Mouse (Mus musculus) gastrocnemius, adult 2 months (tissue): ENCODE results near the gene 1810037I17Rik. TPM values are rescaled to one million over a fixed set of nuclear protein-coding genes. Genes with fewer than 3 reads are reported as not detected.

Source experiments
- DNase-seq: peaks from one replicate; pipeline ENCODE4 v3.0.0; 2022
- H3K27ac ChIP-seq: fragments of 200-600 bp; 2 replicates; pipeline ENCODE4 v1.8.1; 2022; ENCODE audit warnings: mild to moderate bottlenecking
- H3K4me3 ChIP-seq: fragments of 200-600 bp; 2 replicates; pipeline ENCODE4 v1.8.1; 2022; ENCODE audit warnings: mild to moderate bottlenecking, moderate library complexity
- CTCF ChIP-seq: fragments of 200-600 bp; IDR thresholded peaks from 2 replicates; pipeline ENCODE4 v1.8.1; 2022; ENCODE audit warnings: antibody characterized with exemption, mild to moderate bottlenecking, moderate library complexity
- intact Hi-C: fragments of 180-260 bp; cut with DNase I; formaldehyde crosslinking; loops from one replicate; pipeline ENCODE4 v1.15.1; 2025
- long read RNA-seq, 2 experiments: library from polyadenylated mRNA; stranded (forward); transcript quantifications; one replicate each; pipeline ENCODE4 v2.0.0; 2021
- total RNA-seq, 2 experiments: library from RNA; stranded (reverse); gene quantifications; 2 replicates each; pipeline ENCODE4 v1.2.3; 2021

1810037I17Rik gene
- total RNA-seq = 10 to 100 TPM; 22.6 to 36.1 TPM
- long read RNA-seq, experiment 1, transcript 1810037I17Rik-201 (2 exons, 1,160 nt) = major isoform, 35 of 35 reads
- long read RNA-seq, experiment 1, partial matches to known transcripts = 0 of 35 reads
- long read RNA-seq, experiment 1, other reads (novel, unspliced or antisense) = 0 of 35 reads
- long read RNA-seq, experiment 2, transcript 1810037I17Rik-201 (2 exons, 1,160 nt) = major isoform, 27 of 27 reads
- long read RNA-seq, experiment 2, partial matches to known transcripts = 0 of 27 reads
- long read RNA-seq, experiment 2, other reads (novel, unspliced or antisense) = 0 of 27 reads

DNA sequence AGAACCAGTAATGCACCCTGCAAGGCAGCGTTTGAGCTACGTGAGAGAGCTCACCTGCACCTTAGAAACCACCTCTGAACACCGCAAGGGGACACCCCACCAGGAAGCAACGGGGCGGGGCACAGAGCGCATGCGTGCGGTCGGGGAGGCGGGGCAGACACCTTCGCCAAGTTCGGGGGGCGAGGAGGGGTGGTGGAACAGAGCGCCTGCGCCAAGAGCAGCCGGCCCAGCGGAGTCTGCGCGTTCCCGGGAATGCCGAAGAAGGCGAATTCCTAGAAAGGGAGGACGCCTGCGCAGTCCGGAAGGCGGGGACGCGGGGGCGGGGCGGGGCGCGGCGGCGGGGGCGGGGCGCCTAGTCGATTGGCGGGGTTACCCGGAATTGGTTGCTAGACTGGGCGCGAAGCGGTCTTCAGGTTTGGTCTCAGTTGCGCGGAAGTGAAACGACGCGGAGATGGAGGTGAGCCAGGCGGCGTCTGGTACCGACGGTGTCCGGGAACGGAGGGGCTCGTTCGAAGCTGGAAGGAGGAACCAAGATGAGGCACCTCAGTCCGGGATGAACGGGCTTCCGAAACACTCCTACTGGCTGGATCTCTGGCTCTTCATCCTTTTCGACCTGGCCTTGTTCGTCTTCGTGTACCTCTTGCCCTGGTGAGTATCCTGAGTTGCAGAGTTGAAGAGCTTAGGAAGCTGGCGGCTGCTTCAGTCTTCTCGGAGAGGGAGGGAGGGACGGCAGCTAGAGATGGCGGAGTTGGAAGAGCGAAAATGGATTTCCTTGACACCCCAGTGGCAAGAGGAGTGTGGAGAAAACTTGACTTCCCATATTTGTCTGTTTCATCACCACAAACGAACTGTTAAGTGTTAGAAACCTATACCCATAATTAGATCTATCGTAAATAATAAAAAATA is at the start of gene 1810037I17Rik:
TSS of gene 1810037I17Rik (plus strand) at position 195 of the 906 bp plus-strand sequence.
- DNase-seq = peak; percentile 98
- peak within 1 kb of the TSS; percentile 86 for H3K27ac ChIP-seq
- TF ChIP-seq CTCF = peak; percentile 45
- intact Hi-C loops = no loop called here
- peak within 1 kb of the TSS; percentile 83 for H3K4me3 ChIP-seq

DNA sequence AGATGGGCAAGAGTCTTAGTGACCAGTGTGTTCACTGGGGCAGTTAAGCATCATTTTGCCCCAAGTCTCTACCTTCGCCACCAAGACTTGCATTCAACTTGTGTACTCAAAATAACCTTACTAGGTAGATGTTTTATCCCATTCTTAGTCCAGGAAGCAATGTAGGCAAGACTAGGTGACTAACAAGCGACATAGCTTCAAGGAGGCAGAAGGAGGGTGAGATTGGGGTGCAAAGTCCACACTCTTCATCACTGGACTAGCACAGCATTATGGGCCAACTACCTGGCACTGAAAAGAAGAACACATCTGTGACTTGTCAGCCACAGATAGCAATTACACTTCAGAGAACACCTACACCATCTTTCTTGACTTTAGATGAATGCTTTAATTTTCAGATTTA is 47.1 kb upstream of the 1810037I17Rik start:
- no peak for DNase-seq
- no peak overlapping the region for H3K4me3 ChIP-seq
- intact Hi-C loops = no loop called here
- H3K27ac ChIP-seq = no peak overlapping the region
- no peak for TF ChIP-seq CTCF

DNA sequence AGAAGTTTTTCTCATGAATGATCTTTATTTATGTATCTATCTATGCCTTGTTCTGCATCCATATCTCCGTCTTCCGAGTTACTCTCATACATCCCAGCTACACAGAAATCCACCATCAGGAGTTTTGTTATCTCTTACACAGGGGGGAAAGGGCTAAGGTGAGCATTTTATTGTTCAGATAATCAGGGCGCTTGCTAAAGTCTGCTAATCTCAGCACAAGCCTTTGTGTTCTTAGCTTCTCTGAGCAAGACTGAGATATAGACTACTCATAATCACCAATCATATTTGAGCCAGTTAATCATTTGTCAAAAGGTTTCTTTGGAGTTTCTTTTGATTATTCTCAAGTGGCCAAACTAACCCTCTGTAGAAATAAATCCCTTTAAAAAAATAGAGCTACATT is 46.5 kb upstream of the 1810037I17Rik start:
- Histone ChIP-seq H3K27ac (no peak overlapping the region), H3K4me3 (no peak overlapping the region)
- intact Hi-C loops = no loop called here
- no peak for DNase-seq
- no peak for TF ChIP-seq CTCF

DNA sequence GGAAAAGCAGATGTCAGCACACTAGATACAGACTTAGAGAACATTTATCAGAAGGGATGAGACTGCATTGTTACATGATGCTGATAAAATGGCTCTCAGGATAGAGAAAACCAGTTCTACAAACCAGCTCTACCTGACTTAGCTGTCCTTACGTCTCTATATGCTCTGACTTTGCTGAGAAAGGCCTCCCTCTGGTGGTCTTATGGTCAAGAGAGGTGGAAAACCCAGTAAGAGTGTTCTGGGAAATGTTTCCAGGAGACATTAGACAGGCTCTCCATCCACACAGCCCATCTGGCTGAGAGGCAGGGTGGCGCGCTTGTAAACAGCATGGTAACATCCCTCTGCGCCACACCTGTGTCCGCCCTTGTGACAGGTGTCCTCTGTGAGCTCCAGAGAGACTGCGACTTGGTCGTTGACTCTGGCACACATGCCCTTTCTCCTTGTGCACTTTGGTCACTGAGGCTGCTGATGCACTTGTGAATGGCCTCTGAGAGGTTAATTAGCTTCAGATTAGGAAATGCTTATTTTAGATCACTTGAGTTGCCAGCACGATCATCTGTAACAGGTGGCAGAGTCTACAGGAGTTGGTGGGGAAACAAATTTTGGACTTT is 45.2 kb upstream of the 1810037I17Rik start:
- no peak for DNase-seq
- H3K27ac ChIP-seq = no peak overlapping the region
- H3K4me3 ChIP-seq = no peak overlapping the region
- no peak for TF ChIP-seq CTCF
- intact Hi-C loops = no loop called here

DNA sequence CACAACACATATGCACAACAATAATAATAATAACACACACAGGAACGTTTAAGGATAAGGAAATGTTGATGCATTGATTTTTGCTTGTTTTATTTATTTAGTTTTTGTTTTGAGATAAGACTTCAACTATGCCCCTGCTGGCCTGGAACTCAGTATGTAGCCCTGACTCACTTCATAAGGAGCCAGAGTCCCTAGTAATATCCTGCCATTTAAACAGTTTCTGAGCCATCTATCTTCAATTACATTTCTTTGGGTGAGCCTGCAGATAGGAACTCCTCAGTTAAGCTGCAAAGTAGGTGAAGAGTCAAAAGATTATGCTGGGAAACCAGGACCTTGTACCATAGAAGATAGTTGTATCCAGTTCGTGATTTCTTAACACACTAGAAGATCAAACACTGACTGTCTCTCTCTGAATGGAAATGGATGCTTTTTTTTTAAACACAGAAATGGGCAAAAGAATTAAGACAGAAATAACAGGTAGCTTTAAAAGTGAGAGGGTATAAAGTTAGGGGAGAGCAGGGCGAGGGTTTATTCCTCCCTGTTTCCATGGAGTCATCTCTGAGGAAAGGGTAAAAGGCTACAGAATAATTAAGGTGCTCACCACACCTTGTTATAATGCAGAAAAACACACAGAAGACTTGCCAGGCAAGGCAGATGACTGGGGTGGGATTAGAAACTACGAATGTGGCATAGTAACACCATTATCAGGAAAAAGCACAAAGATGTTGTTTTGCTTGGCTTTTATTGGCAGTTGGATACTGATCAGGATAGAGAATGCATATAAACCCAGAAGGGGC is 36.3 kb upstream of the 1810037I17Rik start:
- intact Hi-C loops = no loop called here
- no peak for TF ChIP-seq CTCF
- Histone ChIP-seq H3K4me3 (no peak overlapping the region), H3K27ac (no peak overlapping the region)
- DNase-seq = no peak

DNA sequence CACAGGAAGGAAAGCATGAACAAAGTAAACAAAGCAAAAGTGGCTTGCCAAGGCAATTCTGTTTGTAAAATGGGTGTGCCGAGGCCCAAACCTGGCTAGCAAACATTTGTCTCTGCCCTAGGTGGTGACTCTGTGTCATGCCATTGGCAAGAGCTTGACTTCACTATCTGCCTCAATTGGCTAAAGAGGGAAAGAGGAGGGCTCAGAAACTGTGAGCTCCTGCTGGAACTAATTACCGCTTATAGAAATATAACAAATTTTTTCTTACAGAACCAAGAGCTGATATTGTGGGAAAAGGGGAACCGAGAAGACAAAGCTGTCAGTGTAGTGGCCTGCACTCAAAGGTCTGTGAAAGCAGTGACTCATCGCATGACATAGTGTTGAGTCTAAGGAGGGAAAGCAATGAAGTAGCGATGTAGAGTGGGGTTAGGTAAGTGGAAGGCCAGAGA is 35.6 kb upstream of the 1810037I17Rik start:
- intact Hi-C loops = no loop called here
- Histone ChIP-seq H3K27ac (no peak overlapping the region), H3K4me3 (no peak overlapping the region)
- DNase-seq = no peak
- TF ChIP-seq CTCF = no peak

DNA sequence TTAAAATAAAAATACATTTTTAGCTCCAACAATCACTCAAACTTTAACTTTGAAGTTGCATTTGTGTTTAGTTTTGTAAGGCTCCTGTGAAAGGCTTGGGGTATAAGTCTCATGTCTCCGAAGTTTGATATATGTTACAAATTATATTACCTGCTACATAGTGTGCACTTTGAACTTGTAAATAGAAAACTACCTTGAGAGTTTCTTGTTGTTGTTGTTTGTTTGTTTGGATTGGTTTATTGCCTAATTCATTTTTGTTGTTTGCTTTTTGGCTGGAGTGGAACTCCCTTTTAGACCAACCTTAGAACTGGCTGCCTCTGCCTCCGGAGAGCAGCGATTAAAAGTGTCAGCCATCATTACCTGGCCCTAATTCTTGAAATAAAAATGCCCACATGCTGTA is 29.2 kb upstream of the 1810037I17Rik start, which contains the start of gene Fabp2:
TSS of gene Fabp2 (plus strand) at position 301 of the 400 bp plus-strand sequence.
- intact Hi-C loops = no loop called here
- TF ChIP-seq CTCF = no peak
- DNase-seq = no peak
- H3K4me3 ChIP-seq = no peak within 1 kb of the TSS
- no peak within 1 kb of the TSS for H3K27ac ChIP-seq

DNA sequence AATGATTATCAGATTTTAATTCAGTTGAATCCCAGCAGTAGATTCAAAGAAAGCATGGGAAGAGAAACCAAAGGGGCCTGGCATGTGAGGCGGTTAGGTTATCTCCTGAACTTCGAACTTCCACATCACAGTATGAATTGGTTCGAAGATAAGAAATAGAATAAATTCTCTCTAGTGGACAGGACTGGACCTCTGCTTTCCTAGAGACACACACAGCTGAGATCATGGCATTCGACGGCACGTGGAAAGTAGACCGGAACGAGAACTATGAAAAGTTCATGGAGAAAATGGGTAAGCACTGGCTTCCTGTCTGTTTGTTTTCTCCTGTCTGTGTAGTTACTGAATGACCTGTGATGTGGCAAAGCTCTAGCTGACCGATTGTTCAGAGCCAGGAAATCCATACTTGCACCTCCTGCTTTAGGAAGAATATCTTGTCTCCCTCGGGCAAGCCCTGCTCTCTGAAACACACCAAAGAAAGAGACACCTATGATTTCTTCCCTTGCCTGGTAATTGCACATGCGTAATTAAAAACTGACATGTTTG is 28.7 kb upstream of the 1810037I17Rik start:
- no peak for TF ChIP-seq CTCF
- no peak for DNase-seq
- intact Hi-C loops = no loop called here
- H3K27ac ChIP-seq = no peak overlapping the region
- H3K4me3 ChIP-seq = no peak overlapping the region

DNA sequence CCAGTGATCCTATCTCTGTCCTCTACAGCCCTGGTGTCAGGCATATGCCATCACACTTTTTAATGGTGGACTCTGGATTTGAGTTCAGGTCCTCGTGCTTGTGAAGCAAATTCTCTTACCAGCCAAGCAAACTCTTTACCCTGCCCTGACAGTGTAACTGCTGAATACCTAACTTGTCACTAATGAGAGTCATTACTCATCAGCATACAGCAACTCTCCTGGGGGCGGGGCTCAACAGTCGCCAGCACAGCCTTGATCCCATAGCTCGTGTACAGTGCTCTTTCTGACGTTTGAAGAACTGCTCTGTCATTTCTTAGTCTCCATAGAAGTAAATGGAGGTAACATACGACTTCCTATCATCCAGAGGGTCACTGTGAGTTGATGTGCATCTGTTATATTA is 25.7 kb upstream of the 1810037I17Rik start:
- no peak for TF ChIP-seq CTCF
- H3K27ac ChIP-seq = no peak overlapping the region
- DNase-seq = no peak
- intact Hi-C loops = no loop called here
- no peak overlapping the region for H3K4me3 ChIP-seq

DNA sequence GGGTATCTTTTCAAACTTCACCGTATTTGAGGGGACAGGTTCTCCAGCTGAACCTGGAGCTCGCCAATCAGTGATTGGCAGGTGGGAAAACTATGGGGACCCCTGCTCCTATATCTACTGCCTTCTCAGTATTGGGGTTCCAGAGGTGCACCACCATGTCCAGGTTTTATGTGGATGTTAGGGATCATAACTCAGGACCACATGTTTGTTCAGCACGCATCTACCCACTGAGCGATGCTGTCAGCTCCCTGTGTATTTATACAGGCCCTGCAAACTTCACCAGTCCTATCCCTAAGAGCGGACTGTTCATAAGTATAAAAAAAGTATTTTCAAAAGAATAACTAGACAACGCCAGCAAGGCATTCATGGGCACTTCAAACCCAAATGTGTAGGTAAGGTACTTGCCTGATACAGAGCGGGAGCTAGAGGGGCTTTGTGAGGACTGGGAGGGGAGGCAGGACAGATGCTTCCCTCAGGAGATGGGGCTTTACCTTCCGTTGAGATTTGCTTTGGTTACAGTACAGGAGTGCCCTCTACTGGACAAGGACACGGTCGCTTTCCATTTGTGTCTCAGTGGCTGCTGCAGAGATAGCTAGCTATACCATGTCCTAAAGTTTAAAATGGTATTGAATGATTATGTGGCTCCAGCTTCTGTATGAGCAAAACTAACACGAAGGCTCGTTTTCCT is 20.1 kb upstream of the 1810037I17Rik start:
- DNase-seq = peak; percentile 22
- no peak overlapping the region for H3K27ac ChIP-seq
- no peak overlapping the region for H3K4me3 ChIP-seq
- TF ChIP-seq CTCF = peak; percentile 81
- intact Hi-C loops = loop anchor here (5.0 kb wide), 1 partner anchor 172 kb away; no protein-coding TSS in a partner anchor

DNA sequence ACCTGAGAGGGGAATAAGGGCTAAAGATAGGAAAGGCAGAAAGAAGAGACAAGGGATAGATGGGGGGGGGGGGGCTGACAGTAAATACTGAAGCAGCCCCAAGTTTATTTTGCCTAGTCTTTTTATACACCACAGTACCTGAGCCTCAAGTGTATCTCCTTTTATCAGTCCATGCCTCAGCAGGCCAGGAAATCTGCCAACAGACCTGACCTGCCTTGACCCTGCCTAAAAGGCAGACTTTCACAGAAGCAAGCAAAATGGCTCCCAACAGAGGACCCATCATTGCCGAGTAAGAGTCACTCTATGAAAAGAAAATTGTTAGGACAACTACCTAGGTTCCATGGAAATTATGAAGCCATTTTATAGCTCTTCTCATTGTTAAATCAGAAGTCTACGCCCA is 16.2 kb upstream of the 1810037I17Rik start:
- no peak for TF ChIP-seq CTCF
- no peak for DNase-seq
- no peak overlapping the region for H3K27ac ChIP-seq
- H3K4me3 ChIP-seq = no peak overlapping the region
- intact Hi-C loops = no loop called here
